Mouse (Mus musculus): ENCODE data around the gene Rasal2. TPM values are rescaled to one million over a fixed set of nuclear protein-coding genes. Genes with fewer than 3 reads are reported as not detected.

Gene Rasal2
- 42.1 and 45.5 TPM in 2 replicates for polyA plus RNA-seq (2014; fragmentation: Nextera tagmentation; extraction: Ambion mirVana)

- peak within 1 kb of the TSS; percentile 77 for H3K9ac ChIP-seq
- peak within 1 kb of the TSS; percentile 93 for H3K27ac ChIP-seq
- peak within 1 kb of the TSS; percentile 95 for H3K4me3 ChIP-seq (replicated peaks; ENCODE audit: low read length)
- no peaks in the 10 kb centered on the region for H3K27me3 ChIP-seq (ENCODE audit: control insufficient read depth, insufficient read depth, low read length)
- peak within 1 kb of the TSS; percentile 84 for H3K4me2 ChIP-seq (replicated peaks)
- H3K4me1 ChIP-seq (replicated peaks; ENCODE audit: control insufficient read depth, insufficient read depth, low read length): peaks cover 24% of the 10 kb centered on the region
- under 1% methylated on average over 62 of the region's 62 CpGs for WGBS
- peak; percentile 99 for DNase-seq (ENCODE audit: low spot score)
- H3K9me3 ChIP-seq (ENCODE audit: control insufficient read depth, low read length): no peaks in the 10 kb centered on the region
- H3K36me3 ChIP-seq (replicated peaks; ENCODE audit: control insufficient read depth, insufficient read depth): no peaks in the 10 kb centered on the region
- ATAC-seq (ENCODE audit: low FRiP score): peak; percentile 98
Observed at GRCm38 (mm10) chr1:157412454-157413369, at the start of gene Rasal2. Gene Rasal2 (minus strand): TSS chr1:157412595.

GRCm38 (mm10) chr1:157461276-157461675 lies 48.9 kb upstream of the Rasal2 start:
- Histone ChIP-seq H3K9me3 (ENCODE audit: control insufficient read depth, low read length) (no peaks in the 10 kb centered on the region), H3K4me1 (replicated peaks; ENCODE audit: control insufficient read depth, insufficient read depth, low read length) (peaks cover 11% of the 10 kb centered on the region; the same call in 1 of the 2 replicates), H3K4me2 (replicated peaks) (no peak overlapping the region), H3K36me3 (replicated peaks; ENCODE audit: control insufficient read depth, insufficient read depth) (no peaks in the 10 kb centered on the region), H3K27ac (no peak overlapping the region), H3K27me3 (ENCODE audit: control insufficient read depth, insufficient read depth, low read length) (no peaks in the 10 kb centered on the region), H3K4me3 (replicated peaks; ENCODE audit: low read length) (no peak overlapping the region), H3K9ac (no peak overlapping the region)
- no peak for DNase-seq (ENCODE audit: low spot score)
- ATAC-seq (ENCODE audit: low FRiP score): no peak
- 91% methylated on average over 5 of the region's 5 CpGs for WGBS

DNA sequence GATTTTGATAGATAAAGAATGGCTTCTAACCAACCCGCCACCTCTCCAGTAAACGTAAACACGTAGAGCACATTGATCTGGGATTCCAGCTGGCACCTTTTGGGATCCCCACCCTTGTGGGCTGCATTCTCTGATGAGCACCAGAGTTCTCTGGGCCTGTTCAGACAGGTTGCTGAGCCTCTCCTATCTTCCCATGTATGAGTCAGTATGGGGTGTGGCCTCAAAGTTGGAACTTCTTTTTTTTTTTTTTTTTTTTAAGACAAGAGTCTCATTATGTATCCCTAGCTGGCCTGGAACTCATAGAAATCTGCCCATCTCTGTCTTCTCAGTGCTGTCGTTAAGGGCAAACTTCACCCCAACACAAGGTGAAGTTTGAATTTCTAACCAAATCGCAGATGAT lies 47.5 kb upstream of the Rasal2 start:
- peaks cover 11% of the 10 kb centered on the region; the same call in 1 of the 2 replicates for H3K4me1 ChIP-seq (replicated peaks; ENCODE audit: control insufficient read depth, insufficient read depth, low read length)
- H3K27me3 ChIP-seq (ENCODE audit: control insufficient read depth, insufficient read depth, low read length): no peaks in the 10 kb centered on the region
- no peak overlapping the region for H3K4me3 ChIP-seq (replicated peaks; ENCODE audit: low read length)
- H3K27ac ChIP-seq: no peak overlapping the region
- H3K4me2 ChIP-seq (replicated peaks): no peak overlapping the region
- DNase-seq (ENCODE audit: low spot score) (no peak), ATAC-seq (ENCODE audit: low FRiP score) (no peak)
- H3K9ac ChIP-seq: no peak overlapping the region
- H3K9me3 ChIP-seq (ENCODE audit: control insufficient read depth, low read length): no peaks in the 10 kb centered on the region
- no peaks in the 10 kb centered on the region for H3K36me3 ChIP-seq (replicated peaks; ENCODE audit: control insufficient read depth, insufficient read depth)
- WGBS: 92% methylated on average over 5 of the region's 5 CpGs

- H3K4me1 ChIP-seq (replicated peaks; ENCODE audit: control insufficient read depth, insufficient read depth, low read length): peaks cover 11% of the 10 kb centered on the region; the same call in 1 of the 2 replicates
- H3K9me3 ChIP-seq (ENCODE audit: control insufficient read depth, low read length): no peaks in the 10 kb centered on the region
- peak within 1 kb of the TSS; percentile 20; the same call in 1 of the 2 replicates for H3K9ac ChIP-seq
- no peak within 1 kb of the TSS for H3K27ac ChIP-seq
- DNase-seq (ENCODE audit: low spot score): no peak
- H3K36me3 ChIP-seq (replicated peaks; ENCODE audit: control insufficient read depth, insufficient read depth): no peaks in the 10 kb centered on the region
- peak within 1 kb of the TSS; percentile 24 for H3K4me3 ChIP-seq (replicated peaks; ENCODE audit: low read length)
- peak; percentile 74 for ATAC-seq (ENCODE audit: low FRiP score)
- no peaks in the 10 kb centered on the region for H3K27me3 ChIP-seq (ENCODE audit: control insufficient read depth, insufficient read depth, low read length)
- peak within 1 kb of the TSS; percentile 46 for H3K4me2 ChIP-seq (replicated peaks)
- 1% methylated on average over 27 of the region's 29 CpGs for WGBS
Observed at GRCm38 (mm10) chr1:157458421-157459208, 46.2 kb upstream of the Rasal2 start, which contains the start of gene Cryzl2. Gene Cryzl2 (plus strand): TSS chr1:157458577.

DNA sequence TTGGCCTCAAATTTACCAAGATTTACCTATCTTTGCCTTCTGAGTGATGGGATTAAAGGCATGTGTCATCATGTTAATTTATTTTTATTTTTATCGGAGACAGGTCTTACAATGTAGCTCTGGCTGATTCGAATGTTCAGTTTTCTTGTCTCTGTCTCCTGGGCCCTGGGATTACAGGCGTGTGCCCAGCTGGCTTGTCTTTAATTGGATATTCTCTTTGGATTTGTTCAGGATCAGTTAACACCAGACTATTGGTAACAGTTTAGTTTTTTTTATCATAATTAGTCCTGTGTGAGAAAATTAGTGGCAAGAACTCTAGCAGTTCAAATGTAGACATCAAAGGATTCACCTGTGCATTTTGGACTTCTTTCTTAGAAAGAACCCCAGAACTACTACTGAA lies 45.4 kb upstream of the Rasal2 start:
- Histone ChIP-seq H3K4me1 (replicated peaks; ENCODE audit: control insufficient read depth, insufficient read depth, low read length) (peaks cover 15% of the 10 kb centered on the region; the same call in 1 of the 2 replicates), H3K9ac (no peak overlapping the region), H3K27me3 (ENCODE audit: control insufficient read depth, insufficient read depth, low read length) (no peaks in the 10 kb centered on the region), H3K4me2 (replicated peaks) (peak overlapping the region; percentile 46; the same call in 1 of the 2 replicates), H3K27ac (no peak overlapping the region), H3K4me3 (replicated peaks; ENCODE audit: low read length) (no peak overlapping the region), H3K9me3 (ENCODE audit: control insufficient read depth, low read length) (no peaks in the 10 kb centered on the region), H3K36me3 (replicated peaks; ENCODE audit: control insufficient read depth, insufficient read depth) (no peaks in the 10 kb centered on the region)
- WGBS: 42% methylated on average over 3 of the region's 3 CpGs
- no peak for ATAC-seq (ENCODE audit: low FRiP score)
- DNase-seq (ENCODE audit: low spot score): no peak

- Histone ChIP-seq H3K27me3 (ENCODE audit: control insufficient read depth, insufficient read depth, low read length) (no peaks in the 10 kb centered on the region), H3K36me3 (replicated peaks; ENCODE audit: control insufficient read depth, insufficient read depth) (no peaks in the 10 kb centered on the region), H3K4me1 (replicated peaks; ENCODE audit: control insufficient read depth, insufficient read depth, low read length) (peaks cover 18% of the 10 kb centered on the region; the same call in 1 of the 2 replicates), H3K9me3 (ENCODE audit: control insufficient read depth, low read length) (no peaks in the 10 kb centered on the region), H3K27ac (no peak overlapping the region), H3K4me2 (replicated peaks) (no peak overlapping the region), H3K9ac (no peak overlapping the region), H3K4me3 (replicated peaks; ENCODE audit: low read length) (no peak overlapping the region)
- DNase-seq (ENCODE audit: low spot score) (peak; percentile 33), ATAC-seq (ENCODE audit: low FRiP score) (no peak)
- 71% methylated on average over 6 of the region's 6 CpGs for WGBS
Observed at GRCm38 (mm10) chr1:157454876-157455275, 42.5 kb upstream of the Rasal2 start.

GRCm38 (mm10) chr1:157452759-157453549 lies 40.6 kb upstream of the Rasal2 start:
- Histone ChIP-seq H3K36me3 (replicated peaks; ENCODE audit: control insufficient read depth, insufficient read depth) (no peaks in the 10 kb centered on the region), H3K27me3 (ENCODE audit: control insufficient read depth, insufficient read depth, low read length) (no peaks in the 10 kb centered on the region), H3K9me3 (ENCODE audit: control insufficient read depth, low read length) (no peaks in the 10 kb centered on the region), H3K4me2 (replicated peaks) (no peak overlapping the region), H3K4me1 (replicated peaks; ENCODE audit: control insufficient read depth, insufficient read depth, low read length) (peaks cover 12% of the 10 kb centered on the region; the same call in 1 of the 2 replicates), H3K9ac (no peak overlapping the region), H3K4me3 (replicated peaks; ENCODE audit: low read length) (no peak overlapping the region), H3K27ac (no peak overlapping the region)
- DNase-seq (ENCODE audit: low spot score) (no peak), ATAC-seq (ENCODE audit: low FRiP score) (peak; percentile 40; the same call in 1 of the 2 replicates)
- whole genome bisulfite sequencing: 37% methylated on average over 5 of the region's 5 CpGs

DNA sequence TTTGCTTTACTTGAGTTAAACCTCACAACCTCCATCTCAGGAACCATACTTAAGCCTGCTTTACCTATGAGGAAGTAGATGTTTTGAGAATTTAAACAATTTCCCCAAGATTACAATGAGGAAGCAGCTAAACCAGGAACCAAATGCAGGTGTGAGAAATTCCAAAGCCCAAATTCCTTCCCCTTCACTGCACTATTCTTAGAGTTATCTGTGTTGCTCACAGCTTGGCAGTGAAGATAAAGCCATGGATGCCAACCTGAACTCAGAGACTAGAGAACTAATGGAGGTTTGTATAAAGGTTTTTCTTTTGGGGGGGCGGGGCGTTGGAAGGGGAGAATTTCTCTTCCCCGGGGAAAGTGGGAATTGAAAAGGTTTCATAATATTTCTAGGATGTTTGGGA lies 39.9 kb upstream of the Rasal2 start:
- no peaks in the 10 kb centered on the region for H3K27me3 ChIP-seq (ENCODE audit: control insufficient read depth, insufficient read depth, low read length)
- no peak overlapping the region for H3K9ac ChIP-seq
- no peak overlapping the region for H3K4me2 ChIP-seq (replicated peaks)
- H3K27ac ChIP-seq: no peak overlapping the region
- peaks cover 12% of the 10 kb centered on the region; the same call in 1 of the 2 replicates for H3K4me1 ChIP-seq (replicated peaks; ENCODE audit: control insufficient read depth, insufficient read depth, low read length)
- ATAC-seq (ENCODE audit: low FRiP score): no peak
- no peaks in the 10 kb centered on the region for H3K36me3 ChIP-seq (replicated peaks; ENCODE audit: control insufficient read depth, insufficient read depth)
- no peak for DNase-seq (ENCODE audit: low spot score)
- no peaks in the 10 kb centered on the region for H3K9me3 ChIP-seq (ENCODE audit: control insufficient read depth, low read length)
- H3K4me3 ChIP-seq (replicated peaks; ENCODE audit: low read length): no peak overlapping the region
- WGBS: 83% methylated on average over 3 of the region's 3 CpGs
